Mouse (Mus musculus) cerebellum, adult 18-20 months (tissue): ENCODE results near the gene Acadm.

Source experiments
- DNase-seq, 2 experiments: peaks; one replicate each; pipeline ENCODE4 v3.0.0; 2021

Acadm gene

DNA sequence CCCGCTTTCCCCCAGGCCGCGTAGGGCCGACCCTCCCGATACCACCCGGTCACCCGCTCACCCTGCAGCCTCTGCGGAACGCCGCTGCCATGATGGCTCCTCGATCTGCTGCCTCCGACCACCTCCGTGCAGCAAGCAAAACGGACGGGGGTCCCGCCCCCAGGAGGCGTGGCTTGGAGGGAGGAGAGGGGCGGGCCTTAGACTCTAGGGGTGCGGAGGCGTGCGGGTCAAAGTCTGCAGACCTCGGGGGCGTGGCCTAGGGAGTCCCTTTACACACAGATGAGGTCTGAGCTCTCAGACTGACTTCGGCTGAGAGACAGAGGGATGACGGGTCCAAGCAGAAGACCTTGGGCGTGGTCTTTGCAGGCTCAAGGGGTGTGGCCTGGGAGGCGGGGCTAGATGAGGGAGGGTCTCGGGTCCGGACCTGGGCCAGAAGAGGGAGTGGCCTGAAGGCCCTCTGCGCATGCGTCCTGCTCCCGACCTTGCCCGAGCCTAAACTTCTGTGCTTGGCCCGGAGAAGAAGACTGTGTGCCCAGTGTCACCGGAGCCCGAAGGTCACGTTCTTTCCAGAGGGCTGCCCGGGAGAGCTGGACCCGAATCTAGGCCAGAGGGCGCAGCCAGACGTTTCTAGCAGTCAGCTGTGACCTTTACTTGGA is at the start of gene Acadm:
TSS of gene Acadm (minus strand) at position 298 of the 656 bp plus-strand sequence.
- DNase-seq: peak; percentile 95 to 97

DNA sequence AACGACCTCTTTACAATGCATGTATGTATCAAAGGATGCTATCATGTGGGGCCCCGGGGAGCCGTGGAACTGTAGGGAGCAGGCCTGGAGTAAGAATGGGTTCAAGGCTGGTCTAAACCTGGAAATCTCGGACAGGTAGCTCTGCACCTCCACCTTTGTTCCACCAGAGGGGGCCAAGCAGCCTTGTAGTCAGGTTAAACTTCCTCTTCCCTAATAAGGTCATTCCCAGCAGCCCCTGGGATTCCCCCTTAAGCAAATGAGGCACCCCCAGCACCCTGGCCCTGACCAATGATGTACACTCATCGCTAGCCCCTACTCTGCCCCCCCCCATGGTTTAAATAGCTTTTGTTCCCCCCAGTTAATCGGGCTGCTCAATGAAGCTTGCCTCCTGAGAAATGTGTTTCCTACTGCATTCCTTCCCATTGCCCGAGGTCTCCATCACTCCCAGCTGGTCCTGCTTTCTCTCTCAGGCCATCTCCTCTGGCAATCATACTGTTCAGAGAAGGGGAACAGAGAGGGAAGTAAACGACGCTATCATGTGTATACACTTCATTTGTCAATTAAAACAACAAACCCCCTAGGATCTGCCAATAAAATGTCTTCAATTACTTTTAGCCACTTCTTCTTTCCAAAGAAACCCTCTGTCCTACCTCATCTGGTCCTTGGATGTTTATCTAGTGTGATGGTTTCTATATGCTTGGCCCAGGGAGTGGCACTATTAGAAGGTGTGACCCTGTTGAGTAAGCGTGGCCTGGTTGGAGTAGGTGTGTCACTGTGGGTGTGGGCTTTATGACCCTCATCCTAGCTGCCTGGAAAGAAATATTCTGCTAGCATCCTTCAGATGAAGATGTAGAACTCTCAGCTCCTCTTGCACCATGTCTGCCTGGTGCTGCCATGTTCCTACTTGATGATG is 40.3 kb upstream of the Acadm start:
- peak in 1 of 2 experiments; percentile 30 for DNase-seq

DNA sequence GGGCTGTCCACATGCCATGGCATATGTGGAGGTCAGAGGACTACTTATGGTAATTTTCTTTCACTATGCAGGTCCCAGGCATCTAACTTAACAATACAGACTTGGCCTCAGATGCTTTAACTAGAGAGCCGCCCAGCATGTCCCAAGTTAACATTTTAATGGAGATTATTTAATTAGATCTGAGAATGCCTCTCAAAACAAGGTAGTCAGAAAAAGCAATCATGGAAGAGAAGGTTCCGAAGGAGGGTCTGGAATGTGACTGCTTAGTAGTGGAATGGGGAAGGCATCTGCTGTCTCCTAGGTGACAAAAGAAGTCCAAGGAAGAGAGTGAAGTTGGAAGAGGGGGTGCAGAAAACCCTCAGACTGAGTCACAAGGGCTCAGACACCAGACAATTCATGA is 36.2 kb upstream of the Acadm start:
- DNase-seq: no peak

DNA sequence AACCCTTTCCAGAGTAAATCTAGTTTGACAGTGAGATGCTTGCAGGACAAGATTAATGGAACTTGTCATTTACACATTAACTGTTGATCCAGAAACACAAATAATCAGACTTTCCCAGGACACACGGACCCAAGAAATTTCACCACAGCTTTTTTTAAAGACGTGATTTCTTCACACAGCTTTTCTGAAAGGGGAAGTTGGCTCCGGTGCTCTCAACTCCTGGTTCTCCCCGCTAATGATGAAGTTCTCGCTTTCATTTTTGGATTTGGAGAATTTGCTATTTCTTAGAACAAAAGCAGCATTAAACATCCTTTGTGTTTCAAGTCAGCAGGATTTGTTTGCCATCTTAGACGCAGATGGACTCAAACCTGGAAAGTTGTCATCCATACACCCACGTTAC is 31.4 kb upstream of the Acadm start:
- no peak for DNase-seq

DNA sequence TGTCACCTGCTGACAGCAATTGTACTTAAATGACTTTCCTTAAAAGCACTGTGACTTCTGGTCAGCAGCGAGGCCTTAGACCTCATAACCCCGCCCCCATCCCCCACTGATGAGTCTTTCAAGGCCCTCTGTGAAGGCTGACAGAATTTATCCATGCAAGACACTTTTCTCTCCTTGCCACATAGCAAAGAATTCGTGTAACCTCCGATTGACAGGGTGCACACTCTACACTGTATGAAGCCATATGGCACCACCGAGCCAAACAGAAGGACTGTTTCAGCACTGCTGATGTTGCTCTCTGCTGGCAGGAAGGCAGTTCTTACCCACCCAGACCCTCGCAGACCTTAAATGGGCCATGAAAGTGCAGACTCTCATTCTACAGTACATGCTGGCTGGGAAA is 30.6 kb upstream of the Acadm start:
- DNase-seq: no peak

DNA sequence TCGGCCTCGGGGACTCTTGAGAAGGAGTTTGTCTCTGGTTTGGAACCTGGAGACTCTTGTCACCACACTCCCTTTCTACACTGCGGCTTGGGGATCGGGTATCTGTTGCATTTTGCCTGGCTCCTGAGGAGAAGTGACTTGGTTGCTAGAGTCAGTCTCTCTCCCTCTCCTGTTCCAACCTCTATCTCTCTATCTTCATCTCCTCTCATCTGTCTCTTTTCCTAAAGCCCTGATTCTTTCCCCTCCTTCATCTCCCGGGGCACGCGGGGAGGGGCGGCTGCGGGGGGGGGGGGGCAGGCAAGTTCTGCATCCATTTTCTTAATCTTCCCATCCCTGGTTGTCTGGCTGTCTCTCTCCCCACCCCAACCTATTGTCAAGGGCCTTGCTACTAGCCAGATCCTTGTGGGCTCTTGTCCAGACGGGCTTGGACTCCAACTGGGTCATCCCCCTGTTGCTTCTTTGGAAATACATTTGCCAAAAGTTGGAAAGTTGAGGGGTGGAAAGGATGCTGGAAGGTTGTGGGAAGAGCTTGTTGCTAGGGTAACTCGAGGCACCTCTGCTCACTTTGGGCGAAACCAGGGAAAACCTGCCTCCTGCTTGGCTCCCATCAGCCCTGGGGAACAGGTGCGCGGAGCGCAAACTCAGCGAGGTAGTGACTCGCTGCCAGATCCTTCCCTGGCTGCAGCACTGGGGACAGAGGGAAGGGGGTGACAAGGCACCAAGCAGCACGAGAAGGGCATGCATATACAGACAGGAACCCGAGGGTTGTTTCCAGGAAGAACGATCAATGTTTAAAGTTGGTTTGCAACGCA is 29.7 kb upstream of the Acadm start:
- DNase-seq: peak; percentile 57

DNA sequence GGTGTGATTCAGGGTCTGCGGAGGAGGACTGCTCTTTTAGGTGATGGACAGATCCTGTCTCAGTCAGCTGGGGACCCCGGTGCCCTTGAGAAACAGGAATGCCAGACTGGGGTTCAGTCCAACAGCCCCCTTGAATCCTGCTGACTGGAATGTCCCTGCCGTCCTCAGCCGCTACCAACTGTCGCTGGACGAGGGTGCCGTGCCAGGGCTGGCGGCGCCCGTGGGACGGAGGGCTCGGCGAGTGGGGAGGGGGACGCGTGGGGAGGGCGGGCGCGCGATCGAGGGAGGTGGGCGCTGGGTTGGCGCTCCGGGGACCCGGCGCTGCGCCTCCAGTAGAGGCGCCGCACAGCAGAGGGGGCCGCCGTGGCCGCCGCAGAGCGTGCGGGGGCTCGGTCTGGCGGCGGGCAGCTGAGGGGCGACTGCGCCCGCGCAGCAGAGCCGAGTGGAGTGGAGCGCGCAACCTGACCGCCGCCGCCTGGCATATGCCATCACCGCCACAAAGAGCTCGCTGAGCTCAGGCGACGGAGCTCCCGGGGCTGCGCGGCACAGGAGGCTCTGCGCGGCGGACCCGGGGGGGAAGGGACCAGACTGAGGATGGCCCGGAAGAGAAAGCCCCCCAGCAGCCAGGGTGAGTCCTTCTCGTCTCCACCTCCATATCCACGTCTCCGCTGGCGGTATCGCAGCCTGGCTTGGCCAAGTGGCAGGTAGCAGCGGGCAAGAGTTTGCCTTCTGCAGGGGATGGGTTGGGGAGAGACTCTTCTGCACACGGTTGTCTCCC is 28.9 kb upstream of the Acadm start, which contains the start of gene Slc44a5:
TSS of gene Slc44a5 (plus strand) at position 266 of the 778 bp plus-strand sequence.
- peak; percentile 38 to 57 for DNase-seq

DNA sequence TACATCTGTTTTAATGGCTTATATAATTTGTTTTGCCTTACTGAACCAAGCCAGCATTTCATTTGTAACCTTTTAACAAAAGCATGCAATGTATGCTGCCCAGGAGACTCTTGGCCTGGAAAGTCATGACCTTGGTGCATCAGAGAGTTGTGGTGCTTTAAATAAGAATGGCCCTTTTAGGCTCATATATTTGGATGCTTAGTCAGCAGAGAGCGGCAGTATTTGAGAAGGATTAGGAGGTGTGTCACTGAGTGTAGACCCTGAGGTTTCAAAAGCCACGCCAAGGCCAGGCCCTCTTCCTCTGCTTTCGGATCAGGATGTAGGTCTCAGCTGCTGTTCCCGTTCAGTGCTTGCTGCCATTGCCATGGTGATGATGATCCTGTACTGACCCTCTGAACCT is 25.0 kb upstream of the Acadm start:
- DNase-seq: no peak

DNA sequence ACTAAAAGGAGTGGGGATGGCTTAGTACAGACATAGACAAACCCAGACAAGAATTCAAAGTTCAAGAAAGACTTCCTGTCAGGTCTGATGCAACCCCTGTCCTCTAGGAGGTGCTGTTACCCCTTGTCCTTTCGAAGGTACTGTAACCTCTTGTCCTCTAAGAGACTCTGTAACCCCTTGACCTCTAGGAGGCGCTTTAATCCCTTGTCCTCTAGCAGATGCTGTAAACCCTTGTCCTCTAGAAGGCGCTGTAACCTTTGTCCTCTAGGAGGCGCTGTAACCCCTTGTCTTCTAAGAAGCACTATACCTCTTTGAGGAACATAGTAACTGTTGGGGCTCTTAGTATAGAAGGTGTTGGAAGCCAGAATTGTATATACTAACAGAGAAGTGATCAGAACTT is 24.1 kb upstream of the Acadm start:
- DNase-seq: peak; percentile 49 to 51

DNA sequence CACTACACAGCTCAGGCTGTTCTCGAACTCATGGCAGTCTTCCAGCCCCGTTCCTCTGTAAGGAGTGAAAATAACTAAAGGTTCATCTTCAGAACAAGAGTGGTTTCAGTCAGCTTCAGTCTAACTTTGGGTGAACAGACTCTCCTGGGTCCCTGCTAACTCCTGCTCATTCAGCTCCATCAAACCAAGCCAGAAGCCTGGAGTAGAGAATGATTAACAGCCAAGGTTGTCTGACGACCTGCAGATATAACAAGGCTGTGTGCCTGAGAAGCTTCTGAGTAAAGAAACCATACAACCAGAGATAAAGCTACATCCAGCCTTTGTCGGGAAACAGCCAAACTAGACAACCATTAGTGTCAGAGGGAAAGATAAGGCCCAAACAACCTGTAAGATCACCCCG is 23.0 kb upstream of the Acadm start:
- no peak for DNase-seq

DNA sequence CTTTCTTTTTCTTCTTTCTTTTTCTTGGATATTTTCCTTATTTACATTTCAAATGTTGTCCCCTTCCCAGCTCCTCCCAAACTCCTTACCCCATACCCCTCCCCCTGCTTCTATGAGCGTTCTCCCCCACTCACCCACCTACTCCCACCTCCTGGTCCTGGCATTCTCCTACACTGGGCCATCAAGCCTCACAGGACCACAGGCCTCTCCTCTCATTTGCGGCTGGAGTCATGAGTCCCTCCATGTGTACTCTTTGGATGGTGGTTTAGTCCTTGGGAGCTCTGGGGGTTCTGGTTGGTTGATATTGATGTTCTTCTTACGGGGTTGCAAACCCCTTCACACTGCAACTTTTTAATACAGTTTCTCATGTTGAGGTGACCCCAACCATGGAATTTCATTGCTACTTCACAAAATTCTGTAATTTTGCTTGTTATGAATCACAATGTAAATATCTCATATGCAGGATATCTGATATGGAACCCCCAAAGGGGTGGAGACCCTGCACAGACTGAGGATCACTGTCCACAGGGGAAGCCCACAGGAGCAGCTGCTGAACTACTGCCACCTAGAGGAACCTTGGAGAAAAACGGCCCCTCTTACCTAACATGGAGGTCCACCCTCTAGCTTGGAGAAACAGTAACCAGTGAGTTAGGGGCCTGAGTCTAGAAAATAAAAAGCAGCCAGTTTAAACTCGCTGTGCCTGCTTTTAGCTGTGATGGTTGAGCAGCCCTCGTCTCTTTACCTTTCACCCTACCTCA is 17.4 kb upstream of the Acadm start:
- DNase-seq: no peak

DNA sequence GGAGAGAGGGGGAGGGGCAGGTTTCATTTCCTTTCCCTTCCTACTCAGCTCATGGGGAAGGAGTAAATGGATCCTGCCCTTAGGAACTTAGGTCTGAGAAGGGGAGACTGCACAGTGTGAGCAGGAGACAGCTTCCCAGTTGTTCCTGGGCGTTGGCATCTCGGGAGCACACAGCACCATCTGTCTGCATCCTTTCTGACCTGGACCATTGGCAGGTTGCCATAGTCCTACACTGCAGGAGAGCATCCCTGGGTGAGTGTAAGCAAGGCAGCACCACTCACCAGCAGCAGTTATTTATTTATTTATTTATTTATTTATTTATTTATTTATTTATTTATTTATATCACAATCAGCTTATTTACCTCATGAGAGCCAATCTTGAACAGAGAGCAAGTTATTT is 16.5 kb upstream of the Acadm start:
- DNase-seq: peak in 1 of 2 experiments; percentile 27

DNA sequence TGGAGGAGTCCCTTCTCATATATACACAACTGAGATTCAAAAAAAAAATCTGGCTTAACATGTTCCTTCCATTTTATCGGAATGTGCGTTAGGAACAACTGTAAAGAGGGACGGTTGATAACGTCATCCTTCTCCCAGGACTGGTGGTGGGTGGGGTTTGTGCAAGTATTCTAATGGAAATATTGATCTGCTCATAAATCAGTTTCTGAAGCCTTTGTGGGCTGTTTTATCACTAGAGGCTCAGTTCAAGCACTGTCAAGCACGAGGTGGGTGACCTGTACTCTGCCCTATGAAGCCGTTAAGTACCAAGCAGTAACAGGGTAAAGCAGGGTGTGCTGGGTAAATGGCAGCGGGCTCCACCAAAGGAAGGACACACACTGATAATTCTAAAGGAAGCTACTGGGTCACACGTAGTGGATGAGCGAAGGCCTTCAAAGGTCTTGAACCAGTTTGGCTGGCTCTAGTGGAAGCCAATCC is 15.3 kb upstream of the Acadm start:
- DNase-seq: no peak

DNA sequence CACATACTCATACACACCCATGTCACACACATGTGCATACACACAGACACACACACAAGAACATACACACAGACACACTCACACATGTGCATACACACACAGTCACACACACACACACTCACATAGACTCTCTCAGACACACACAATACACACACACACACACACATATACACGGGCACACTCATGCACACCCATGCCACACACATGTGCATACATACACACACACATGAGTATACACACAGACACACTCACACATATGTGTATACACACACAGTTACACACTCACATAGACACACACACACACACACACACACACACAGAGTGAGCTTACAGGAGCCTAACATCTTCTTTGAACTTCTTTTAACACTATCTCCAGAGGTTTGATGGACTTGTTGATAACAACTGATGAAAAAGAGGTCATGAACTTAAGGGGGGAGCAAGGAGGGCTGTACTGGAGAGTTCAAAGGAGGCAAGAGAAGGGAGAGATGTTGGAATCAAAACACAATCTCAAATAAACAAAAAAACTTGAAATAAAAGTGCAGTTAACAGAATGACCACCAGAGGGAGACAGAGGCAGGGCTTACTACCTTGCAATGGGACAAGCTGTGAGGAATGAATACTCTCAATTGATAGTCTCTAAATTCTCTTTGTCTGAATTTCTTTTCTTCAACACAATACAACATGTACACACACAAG is 14.8 kb upstream of the Acadm start:
- peak; percentile 17 to 33 for DNase-seq

DNA sequence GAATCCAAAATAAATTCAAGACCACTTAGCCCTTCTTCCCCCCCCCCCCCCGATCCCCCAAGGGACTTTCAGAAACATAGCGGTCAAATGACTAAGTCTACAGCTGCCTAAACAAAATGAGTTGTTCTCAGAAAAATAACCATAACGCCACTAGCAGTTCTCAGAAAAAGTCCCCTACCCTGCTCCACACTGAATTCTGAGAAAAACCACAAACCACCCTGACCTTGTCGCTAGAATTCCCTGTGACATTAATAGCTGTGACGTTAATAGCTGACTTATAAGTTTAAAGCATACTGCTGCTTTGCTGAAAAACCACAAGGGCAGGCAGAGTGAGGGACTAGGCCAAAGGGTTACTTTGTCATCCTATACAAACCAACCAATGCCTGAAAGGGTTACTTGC is 13.5 kb upstream of the Acadm start:
- no peak for DNase-seq

DNA sequence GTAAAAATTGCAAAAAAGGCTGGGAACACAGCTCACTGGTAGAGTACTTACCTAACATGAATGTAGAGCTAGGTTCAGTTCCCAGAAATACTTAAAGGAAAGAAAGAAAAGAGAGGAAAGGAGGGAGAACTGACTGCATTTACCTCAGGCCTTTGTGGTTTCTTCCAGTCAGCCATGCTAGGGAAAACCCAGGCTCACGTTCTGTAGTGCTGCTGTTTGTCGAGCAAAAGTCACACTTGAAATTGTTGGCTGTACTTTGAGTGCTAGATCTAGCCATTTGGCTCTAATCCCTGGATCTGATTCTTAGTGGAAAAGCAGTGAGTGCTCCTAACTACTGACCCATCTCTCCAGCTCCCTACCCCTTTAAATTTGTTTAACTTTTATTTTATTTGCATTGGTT is 3.7 kb upstream of the Acadm start:
- DNase-seq: no peak

DNA sequence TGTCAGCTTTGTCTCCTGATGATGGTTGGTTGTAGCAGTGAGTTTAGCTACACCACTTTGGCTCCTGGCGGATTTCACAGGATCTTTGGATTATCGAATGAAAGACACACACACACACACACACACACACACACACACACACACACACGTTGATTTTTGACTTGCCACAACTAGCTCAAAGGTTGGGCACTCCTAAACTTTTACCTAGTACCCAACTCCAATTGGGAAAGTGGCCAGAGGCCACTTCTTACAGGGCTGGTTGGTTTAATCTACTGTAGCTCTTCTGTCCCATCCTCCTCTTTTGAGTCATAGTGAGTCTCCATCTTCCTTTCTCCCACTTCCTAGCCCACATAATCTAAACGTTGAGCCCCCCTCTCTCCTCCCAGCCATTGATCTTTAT is 2.8 kb upstream of the Acadm start:
- DNase-seq: no peak

DNA sequence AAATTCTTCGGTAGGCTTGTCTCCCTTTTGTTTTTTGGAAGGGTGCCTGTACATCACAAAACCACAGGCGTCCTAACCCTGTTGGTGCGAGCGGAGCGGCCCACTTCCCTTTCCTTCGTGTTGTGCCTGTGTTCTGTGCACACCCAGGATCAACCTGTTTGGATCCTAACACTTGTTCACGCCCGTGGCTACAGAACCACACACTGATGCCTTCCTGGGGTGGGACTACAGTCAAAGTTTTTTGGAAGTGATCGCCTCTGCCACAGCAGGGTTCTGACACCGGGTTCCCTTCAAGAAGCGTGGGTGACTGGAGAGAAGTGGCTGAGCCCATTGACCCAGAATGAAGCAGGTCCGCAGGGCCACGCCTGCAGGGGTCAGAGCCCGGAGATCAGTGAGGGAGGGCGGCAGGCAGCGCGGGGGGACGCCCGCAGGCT is 514 bp downstream of the Acadm start:
- no peak for DNase-seq

DNA sequence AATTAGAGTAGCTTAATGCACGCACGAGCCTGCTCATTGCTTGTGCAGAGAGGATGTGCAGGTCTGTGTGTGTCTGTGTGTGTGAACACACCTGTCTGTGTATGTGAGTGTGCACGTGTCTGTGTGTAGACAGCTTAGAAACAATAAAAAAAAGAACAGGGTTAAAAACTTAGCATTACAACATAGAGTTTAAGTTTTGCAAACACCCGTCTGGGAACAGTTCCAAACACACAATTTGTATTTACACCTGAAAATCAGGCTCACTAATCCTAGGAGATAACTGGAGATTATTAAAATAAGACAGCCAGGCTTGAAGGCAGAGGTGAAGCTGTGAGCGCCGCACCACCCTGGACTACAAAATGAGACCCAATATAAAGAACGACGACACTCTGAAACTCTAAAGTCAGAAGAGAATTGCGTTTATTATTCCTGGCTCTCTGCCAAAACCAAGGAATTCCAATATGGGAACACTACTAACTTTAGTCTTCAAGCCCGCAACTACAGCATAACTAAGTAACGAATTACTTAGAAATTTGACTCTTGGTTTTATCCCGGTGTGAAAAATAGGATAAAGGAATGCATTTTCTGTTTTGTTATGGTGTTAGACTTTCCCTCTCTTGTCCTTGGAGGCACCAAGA is 1.3 kb downstream of the Acadm start:
- DNase-seq: no peak

DNA sequence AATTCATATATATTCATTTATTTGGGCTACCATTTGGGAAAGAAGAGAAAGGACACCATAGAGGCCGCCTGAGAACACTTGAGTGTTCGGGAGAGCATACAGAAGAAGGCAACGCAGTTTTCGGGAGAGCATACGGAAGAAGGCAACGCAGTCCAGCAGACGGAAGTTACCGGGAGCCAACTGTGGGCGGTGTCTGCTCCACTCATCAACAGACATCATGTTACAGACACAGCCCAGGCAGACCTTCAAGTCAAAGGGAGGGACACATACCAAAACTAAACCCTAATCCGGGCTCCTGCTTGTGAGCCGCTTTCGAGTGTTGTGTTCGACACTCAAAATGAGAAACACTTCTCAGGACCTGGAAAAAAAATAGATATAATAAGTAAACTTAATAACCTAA is 2.8 kb downstream of the Acadm start:
- DNase-seq: no peak
